ENCODE assay signal across 9 mouse cellular contexts in genomic region chr7:43563300-43563699, GRCm38 (mm10). TPM values are rescaled to one million over a fixed set of nuclear protein-coding genes. Genes with fewer than 3 reads are reported as not detected.
A peak's percentile ranks its signal among the peaks of the same experiment; 100 is the strongest.
DNase-seq lines count a peak whose midpoint lies in the region; ATAC-seq and TF ChIP-seq lines count a peak whose summit lies in the region.
"Had no signal": no experiment of that assay in that cellular context is flagged by ENCODE, and none has a peak within 500 bp of the region (broad histone marks: within the 10 kb centered on the region; RNA-seq: fewer than 3 reads in every experiment).

No protein-coding gene starts in this region.

- WGBS in heart, embryonic 10.5 days: 64% methylated on average over 6 of the region's 6 CpGs
- 55% methylated on average over 6 of the region's 6 CpGs for WGBS in embryonic facial prominence, embryonic 12.5 days
- WGBS in hindbrain, postnatal 0 days: 52% methylated on average over 6 of the region's 6 CpGs
- 51% methylated on average over 6 of the region's 6 CpGs for WGBS in midbrain, embryonic 15.5 days

- no peaks in the 10 kb centered on the region for H3K27me3 ChIP-seq in heart, embryonic 10.5 days (ENCODE audit: insufficient read depth, poor library complexity, severe bottlenecking)
- H3K27me3 ChIP-seq in embryonic facial prominence, embryonic 12.5 days: no peaks in the 10 kb centered on the region
- H3K27me3 ChIP-seq in hindbrain, postnatal 0 days (ENCODE audit: insufficient read depth, low read length): no peaks in the 10 kb centered on the region
- H3K27me3 ChIP-seq in midbrain, embryonic 15.5 days (replicated peaks): no peaks in the 10 kb centered on the region

- no peak overlapping the region for H3K27ac ChIP-seq in heart, embryonic 10.5 days
- 0 out of 2 replicates have a peak overlapping the region, but pooled peaks have one; percentile 23 for H3K27ac ChIP-seq in embryonic facial prominence, embryonic 12.5 days
- H3K27ac ChIP-seq in hindbrain, postnatal 0 days: no peak overlapping the region
- peak overlapping the region; percentile 83 for H3K27ac ChIP-seq in midbrain, embryonic 15.5 days

- no peak for DNase-seq in heart, embryonic 10.5 days (ENCODE audit: low spot score)
- no peak for DNase-seq in heart, adult 9 months (ENCODE audit: low spot score in 2 of 2)
- DNase-seq in hindbrain, postnatal 0 days (ENCODE audit: low spot score): no peak
- DNase-seq in T-cell, adult 2 months (ENCODE audit: low spot score): no peak
- no peak for DNase-seq in cerebellum, adult 18-20 months
- DNase-seq in natural killer cell, adult 2 months (ENCODE audit: low spot score in 2 of 2): no peak

- no peak for TF ChIP-seq CTCF in hindbrain, postnatal 0 days (IDR thresholded peaks at IDR 0.05; ENCODE audit: low read depth)

- H3K4me1 ChIP-seq in heart, embryonic 10.5 days: peaks cover 6% of the 10 kb centered on the region; the same call in 1 of the 2 replicates
- H3K4me1 ChIP-seq in embryonic facial prominence, embryonic 12.5 days: peaks cover 15% of the 10 kb centered on the region
- H3K4me1 ChIP-seq in hindbrain, postnatal 0 days (ENCODE audit: insufficient read depth, low read length): peaks cover 11% of the 10 kb centered on the region
- H3K4me1 ChIP-seq in midbrain, embryonic 15.5 days: peaks cover 19% of the 10 kb centered on the region

- peak overlapping the region; percentile 70 for H3K4me2 ChIP-seq in embryonic facial prominence, embryonic 12.5 days (replicated peaks)
- peak overlapping the region; percentile 95 for H3K4me2 ChIP-seq in hindbrain, postnatal 0 days (ENCODE audit: low read depth, low read length)
- peak overlapping the region; percentile 63 for H3K4me2 ChIP-seq in midbrain, embryonic 15.5 days

- no peak for ATAC-seq in embryonic facial prominence, embryonic 12.5 days (ENCODE audit: insufficient number of reproducible peaks, insufficient read depth, low FRiP score, low TSS enrichment)
- ATAC-seq in hindbrain, postnatal 0 days: no peak
- no peak for ATAC-seq in midbrain, embryonic 15.5 days (replicated peaks)

- peak overlapping the region; percentile 73 for H3K9ac ChIP-seq in embryonic facial prominence, embryonic 12.5 days
- H3K9ac ChIP-seq in hindbrain, postnatal 0 days (replicated peaks; ENCODE audit: low read length): peak overlapping the region; percentile 77
- H3K9ac ChIP-seq in midbrain, embryonic 15.5 days: peak overlapping the region; percentile 53

- peaks cover 23% of the 10 kb centered on the region for H3K36me3 ChIP-seq in heart, embryonic 10.5 days
- peaks cover 28% of the 10 kb centered on the region for H3K36me3 ChIP-seq in embryonic facial prominence, embryonic 12.5 days
- H3K36me3 ChIP-seq in hindbrain, postnatal 0 days (ENCODE audit: insufficient read depth, low read length): peaks cover 24% of the 10 kb centered on the region
- H3K36me3 ChIP-seq in midbrain, embryonic 15.5 days (replicated peaks): peaks cover 22% of the 10 kb centered on the region

- no peaks in the 10 kb centered on the region for H3K9me3 ChIP-seq in heart, embryonic 10.5 days
- H3K9me3 ChIP-seq in embryonic facial prominence, embryonic 12.5 days: no peaks in the 10 kb centered on the region
- H3K9me3 ChIP-seq in hindbrain, postnatal 0 days (ENCODE audit: low read length): no peaks in the 10 kb centered on the region
- no peaks in the 10 kb centered on the region for H3K9me3 ChIP-seq in midbrain, embryonic 15.5 days

- H3K4me3 ChIP-seq in heart, embryonic 10.5 days: peak overlapping the region; percentile 84; the same call in 1 of the 2 replicates
- H3K4me3 ChIP-seq in embryonic facial prominence, embryonic 12.5 days: peak overlapping the region; percentile 80
- H3K4me3 ChIP-seq in hindbrain, postnatal 0 days (ENCODE audit: low read length): peak overlapping the region; percentile 69
- H3K4me3 ChIP-seq in midbrain, embryonic 15.5 days: peak overlapping the region; percentile 58

RNA-seq across cellular contexts. Expression of gene Zfp658, which starts 1.2 kb away (rescaled TPM):
- polyA plus RNA-seq in heart, embryonic 10.5 days (2016; fragmentation: Nextera tagmentation; extraction: Ambion mirVana): 1.4 and 2.1 TPM in 2 replicates
- 6.1 and 6.5 TPM in 2 replicates for polyA plus RNA-seq in embryonic facial prominence, embryonic 12.5 days (2016; fragmentation: Nextera tagmentation; extraction: Ambion mirVana)
- total RNA-seq in hindbrain, postnatal 0 days (2014; rRNA removed): 8.0 and 8.3 TPM in 2 replicates
- 2.5 and 3.3 TPM in 2 replicates for polyA plus RNA-seq in hindbrain, postnatal 0 days (2015; fragmentation: Nextera tagmentation; extraction: Ambion mirVana)
- polyA plus RNA-seq in midbrain, embryonic 15.5 days (2015; fragmentation: Nextera tagmentation; extraction: Ambion mirVana): 9.5 and 10.4 TPM in 2 replicates

RNA-seq across cellular contexts. Expression of gene Zfp719, which starts 16.1 kb away (rescaled TPM):
- polyA plus RNA-seq in heart, embryonic 10.5 days (2016; fragmentation: Nextera tagmentation; extraction: Ambion mirVana): 9.7 and 10.0 TPM in 2 replicates
- polyA plus RNA-seq in embryonic facial prominence, embryonic 12.5 days (2016; fragmentation: Nextera tagmentation; extraction: Ambion mirVana): 15.1 and 16.5 TPM in 2 replicates
- total RNA-seq in hindbrain, postnatal 0 days (2014; rRNA removed): 10.8 and 11.6 TPM in 2 replicates
- 4.7 and 5.3 TPM in 2 replicates for polyA plus RNA-seq in hindbrain, postnatal 0 days (2015; fragmentation: Nextera tagmentation; extraction: Ambion mirVana)
- polyA plus RNA-seq in midbrain, embryonic 15.5 days (2015; fragmentation: Nextera tagmentation; extraction: Ambion mirVana): 14.6 and 15.3 TPM in 2 replicates

RNA-seq across cellular contexts. Expression of gene Cd33, which starts 19.1 kb away (rescaled TPM):
- 0.34 and 0.37 TPM in 2 replicates for polyA plus RNA-seq in heart, embryonic 10.5 days (2016; fragmentation: Nextera tagmentation; extraction: Ambion mirVana)
- polyA plus RNA-seq in embryonic facial prominence, embryonic 12.5 days (2016; fragmentation: Nextera tagmentation; extraction: Ambion mirVana): 0.66 and 1.1 TPM in 2 replicates
- total RNA-seq in hindbrain, postnatal 0 days (2014; rRNA removed): 1.4 and 2.0 TPM in 2 replicates
- polyA plus RNA-seq in hindbrain, postnatal 0 days (2015; fragmentation: Nextera tagmentation; extraction: Ambion mirVana): 1.8 and 2.0 TPM in 2 replicates
- 0.41 and 0.95 TPM in 2 replicates for polyA plus RNA-seq in midbrain, embryonic 15.5 days (2015; fragmentation: Nextera tagmentation; extraction: Ambion mirVana)

RNA-seq across cellular contexts. Expression of gene Zfp819, which starts 43.7 kb away (rescaled TPM):
- polyA plus RNA-seq in heart, embryonic 10.5 days (2016; fragmentation: Nextera tagmentation; extraction: Ambion mirVana): 0.06 and 0.21 TPM in 2 replicates
- polyA plus RNA-seq in embryonic facial prominence, embryonic 12.5 days (2016; fragmentation: Nextera tagmentation; extraction: Ambion mirVana): 0.31 and 0.56 TPM in 2 replicates
- total RNA-seq in hindbrain, postnatal 0 days (2014; rRNA removed): 1.0 TPM in 1 of 2 replicates, not detected in the other
- polyA plus RNA-seq in hindbrain, postnatal 0 days (2015; fragmentation: Nextera tagmentation; extraction: Ambion mirVana): 0.40 and 0.62 TPM in 2 replicates
- polyA plus RNA-seq in midbrain, embryonic 15.5 days (2015; fragmentation: Nextera tagmentation; extraction: Ambion mirVana): 0.33 and 0.43 TPM in 2 replicates

RNA-seq across cellular contexts. Expression of gene 4931406B18Rik, which starts 57.6 kb away (rescaled TPM):
- polyA plus RNA-seq in heart, embryonic 10.5 days (2016; fragmentation: Nextera tagmentation; extraction: Ambion mirVana): not detected in 2 replicates
- not detected in 2 replicates for polyA plus RNA-seq in embryonic facial prominence, embryonic 12.5 days (2016; fragmentation: Nextera tagmentation; extraction: Ambion mirVana)
- total RNA-seq in hindbrain, postnatal 0 days (2014; rRNA removed): 0.05 TPM in 1 of 2 replicates, not detected in the other
- polyA plus RNA-seq in hindbrain, postnatal 0 days (2015; fragmentation: Nextera tagmentation; extraction: Ambion mirVana): not detected in 2 replicates
- 0.06 TPM in 1 of 2 replicates, not detected in the other for polyA plus RNA-seq in midbrain, embryonic 15.5 days (2015; fragmentation: Nextera tagmentation; extraction: Ambion mirVana)
- total RNA-seq: layer of hippocampus, postnatal 14 days had no signal

Comparison
In these comparisons a context has a peak if more than half of its experiments do, and no peak if none do; other contexts are left out.
1. H3K27ac ChIP-seq: peak in embryonic facial prominence, embryonic 12.5 days (single experiment) and midbrain, embryonic 15.5 days (single experiment); none in heart, embryonic 10.5 days (single experiment) and hindbrain, postnatal 0 days (single experiment).
2. Peak in every context shown above with its lines, with median percentiles within 50 percentile points of each other: H3K4me3 ChIP-seq, H3K4me2 ChIP-seq and H3K9ac ChIP-seq.